Mouse (Mus musculus) hindbrain, embryonic 12.5 days (tissue): ENCODE results near the gene Dnase1l3. TPM values are rescaled to one million over a fixed set of nuclear protein-coding genes. Genes with fewer than 3 reads are reported as not detected.

Source experiments
- ATAC-seq: fragments of 200-750 bp; cut with Nextera tagmentation; 2 replicates; pipeline ENCODE4 v1.8.0; 2017; ENCODE audit warnings: moderate TSS enrichment; ENCODE audit not compliant: low FRiP score
- H3K27ac ChIP-seq: fragments of 300-500 bp; sonication (generic); 2 replicates; pipeline ENCODE4 v1.5.1; 2016; ENCODE audit warnings: mild to moderate bottlenecking
- H3K27me3 ChIP-seq: fragments of 300-500 bp; sonication (generic); 2 replicates; pipeline ENCODE4 v1.6.1; 2016; ENCODE audit warnings: mild to moderate bottlenecking
- H3K36me3 ChIP-seq: fragments of 300-500 bp; sonication (generic); 2 replicates; pipeline ENCODE4 v1.6.1; 2016; ENCODE audit warnings: mild to moderate bottlenecking
- H3K4me1 ChIP-seq: fragments of 300-500 bp; sonication (generic); 2 replicates; pipeline ENCODE4 v1.6.1; 2016
- H3K4me2 ChIP-seq: fragments of 300-500 bp; sonication (generic); replicated peaks from 2 replicates; pipeline ENCODE4 v1.6.1; 2016; ENCODE audit warnings: mild to moderate bottlenecking
- H3K4me3 ChIP-seq: fragments of 300-500 bp; sonication (generic); 2 replicates; pipeline ENCODE4 v1.5.1; 2016; ENCODE audit warnings: mild to moderate bottlenecking
- H3K9ac ChIP-seq: fragments of 300-500 bp; sonication (generic); 2 replicates; pipeline ENCODE4 v1.6.1; 2016; ENCODE audit warnings: mild to moderate bottlenecking, moderate library complexity
- H3K9me3 ChIP-seq: fragments of 300-500 bp; sonication (generic); replicated peaks from 2 replicates; pipeline ENCODE4 v1.6.1; 2016; ENCODE audit warnings: mild to moderate bottlenecking
- WGBS: fragments of 180-500 bp; shearing (Covaris S2); methylation state at CpG from one replicate; pipeline ENCODE4 v1.1.7; 2016; 5-methylcytosine and 5-hydroxymethylcytosine counted together
- polyA plus RNA-seq: library from polyadenylated mRNA; unstranded; fragments of >200 nt; fragmentation: Nextera tagmentation; extraction: Ambion mirVana; gene quantifications from 2 replicates; pipeline ENCODE4 v1.2.1, GENCODE M21; 2016

The Dnase1l3 gene
- 0.08 TPM in 1 of 2 replicates, not detected in the other for polyA plus RNA-seq

DNA sequence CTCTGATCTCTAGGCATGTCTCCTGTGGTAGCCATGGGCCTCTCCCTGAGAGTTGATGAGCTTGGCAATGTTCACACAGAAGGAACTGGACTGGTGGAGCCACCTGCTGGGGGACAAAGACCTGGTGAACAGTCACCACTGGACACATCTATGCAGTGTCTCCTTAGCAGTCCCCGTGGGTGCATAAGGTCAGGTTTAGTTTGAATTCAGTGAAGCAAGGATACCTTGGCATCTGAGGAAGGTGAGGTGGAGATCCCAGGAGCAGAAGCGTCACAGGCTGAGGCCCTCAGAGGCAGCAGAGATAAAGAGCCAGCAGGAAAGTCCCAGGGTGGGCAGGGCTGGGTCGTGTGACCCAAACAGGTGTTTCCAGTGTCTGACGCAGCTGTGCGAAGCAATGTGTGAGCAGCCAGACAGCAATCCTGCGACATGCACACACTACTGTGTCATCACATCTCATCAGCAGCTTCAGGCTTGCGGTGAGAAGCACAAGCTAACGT lies at the start of gene Dnase1l3:
Gene Dnase1l3, minus strand, starts transcription at position 303 of the 497 bp plus-strand sequence.
- Histone ChIP-seq H3K9me3 (no peaks in the 10 kb centered on the region), H3K27me3 (peaks cover 10% of the 10 kb centered on the region), H3K27ac (no peak within 1 kb of the TSS), H3K4me1 (no peaks in the 10 kb centered on the region), H3K4me2 (no peak within 1 kb of the TSS), H3K9ac (no peak within 1 kb of the TSS), H3K36me3 (no peaks in the 10 kb centered on the region), H3K4me3 (no peak within 1 kb of the TSS)
- WGBS: 75% methylated on average over 8 of the region's 8 CpGs
- ATAC-seq: no peak

DNA sequence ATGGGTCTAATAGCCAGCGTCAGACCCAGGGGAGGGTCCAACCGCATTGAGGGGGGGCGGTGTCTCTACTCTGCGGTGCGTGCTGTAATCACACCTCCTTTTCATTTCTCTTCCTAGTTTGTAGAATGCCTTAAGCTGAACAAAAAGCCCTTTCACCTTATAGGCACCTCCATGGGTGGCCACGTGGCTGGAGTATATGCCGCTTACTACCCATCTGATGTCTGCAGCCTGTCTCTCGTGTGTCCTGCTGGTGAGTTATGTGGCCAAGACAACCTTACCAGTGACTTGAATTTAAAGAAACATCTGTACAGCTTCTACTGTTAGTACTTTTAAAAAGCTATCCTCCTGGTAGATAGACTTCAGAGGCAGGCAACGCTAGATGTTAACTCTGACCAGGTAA lies 48.2 kb upstream of the Dnase1l3 start:
- Histone ChIP-seq H3K27ac (no peak overlapping the region), H3K4me3 (no peak overlapping the region), H3K4me1 (no peaks in the 10 kb centered on the region), H3K27me3 (no peaks in the 10 kb centered on the region), H3K4me2 (no peak overlapping the region), H3K9ac (no peak overlapping the region), H3K36me3 (peaks cover 12% of the 10 kb centered on the region), H3K9me3 (no peaks in the 10 kb centered on the region)
- WGBS: 91% methylated on average over 9 of the region's 9 CpGs
- no peak for ATAC-seq

DNA sequence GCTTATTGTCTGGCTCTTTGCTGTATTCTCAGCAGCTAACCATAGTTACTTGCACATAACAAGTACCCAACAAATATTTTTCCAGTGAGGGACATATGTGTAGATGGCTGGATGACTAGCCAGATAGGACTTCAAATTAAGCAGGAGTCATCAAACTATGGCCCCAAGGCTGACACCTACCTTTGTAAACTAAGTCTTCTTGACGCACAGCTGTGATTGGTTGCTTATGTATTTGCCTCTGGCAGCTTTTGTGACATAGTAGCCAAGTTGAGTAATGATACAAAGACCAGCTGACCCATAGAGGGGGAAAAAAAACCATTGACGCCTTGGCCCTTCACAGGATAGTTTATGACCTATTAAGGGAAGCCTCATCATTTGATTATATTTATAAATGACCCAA lies 47.7 kb upstream of the Dnase1l3 start:
- H3K27me3 ChIP-seq: no peaks in the 10 kb centered on the region
- no peak overlapping the region for H3K4me3 ChIP-seq
- H3K36me3 ChIP-seq: peaks cover 10% of the 10 kb centered on the region
- no peak overlapping the region for H3K9ac ChIP-seq
- H3K27ac ChIP-seq: no peak overlapping the region
- no peaks in the 10 kb centered on the region for H3K9me3 ChIP-seq
- 81% methylated on average over 2 of the region's 2 CpGs for WGBS
- H3K4me1 ChIP-seq: no peaks in the 10 kb centered on the region
- no peak for ATAC-seq
- H3K4me2 ChIP-seq: no peak overlapping the region

DNA sequence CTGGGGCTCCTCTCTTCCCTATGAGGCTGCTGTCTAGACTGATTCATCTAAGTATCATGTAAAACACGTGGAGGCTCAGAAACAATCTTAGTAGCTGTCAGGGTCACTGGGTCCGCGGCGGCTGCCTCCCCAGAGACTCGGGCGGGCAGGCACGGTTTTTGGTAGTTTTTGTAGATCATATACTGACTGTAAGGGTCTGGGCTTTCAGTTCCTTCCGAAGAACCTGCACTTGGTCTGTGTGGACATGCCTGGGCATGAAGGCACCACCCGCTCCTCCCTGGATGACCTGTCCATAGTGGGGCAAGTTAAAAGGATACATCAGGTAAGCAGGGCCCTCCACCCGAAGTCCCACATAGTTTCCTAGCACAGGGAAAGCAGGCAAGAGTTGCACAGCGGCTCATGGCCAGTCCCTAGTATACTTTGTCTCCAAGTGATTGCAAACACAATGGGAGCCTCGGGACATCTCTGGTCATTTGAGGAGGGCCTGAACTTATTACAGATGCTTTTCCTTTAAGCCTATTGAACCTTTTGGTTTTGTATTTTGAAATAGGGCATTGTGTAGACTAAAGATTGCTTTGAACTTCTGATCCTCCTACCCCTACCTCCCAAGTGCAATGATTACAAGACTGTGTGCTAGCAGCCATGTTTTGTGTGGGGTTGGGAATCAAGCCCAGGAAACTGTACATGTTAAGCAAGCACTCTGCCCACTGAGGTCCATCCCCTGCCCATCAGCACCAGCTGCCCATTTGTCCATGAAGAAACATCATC lies 46.7 kb upstream of the Dnase1l3 start:
- Histone ChIP-seq H3K4me3 (no peak overlapping the region), H3K27ac (no peak overlapping the region)
- 84% methylated on average over 12 of the region's 12 CpGs for WGBS

DNA sequence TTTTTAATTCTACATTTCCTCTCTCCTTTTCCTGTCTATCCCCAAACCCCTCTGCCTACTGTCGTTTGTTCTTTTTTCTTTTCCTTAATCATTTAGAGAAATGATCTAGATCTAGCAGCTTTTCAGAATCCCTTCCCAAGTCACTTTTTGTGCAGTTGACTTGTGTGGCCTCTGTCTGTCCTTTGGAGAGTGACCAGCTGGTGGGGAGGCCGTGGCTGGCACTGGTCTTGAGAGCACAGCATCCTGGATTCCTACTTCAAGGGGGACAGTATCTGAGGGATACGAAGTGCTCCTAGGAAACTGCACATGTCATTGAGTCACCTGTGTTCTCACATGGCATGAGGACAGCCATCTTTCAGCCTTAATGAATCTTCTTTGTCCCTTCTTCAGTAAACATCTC lies 45.8 kb upstream of the Dnase1l3 start:
- WGBS: 85% methylated on average over 3 of the region's 3 CpGs

More for the DNA sequence above, 46.7 kb upstream of the Dnase1l3 start:
- Histone ChIP-seq H3K4me1 (no peaks in the 10 kb centered on the region), H3K9me3 (no peaks in the 10 kb centered on the region), H3K27me3 (no peaks in the 10 kb centered on the region), H3K4me2 (no peak overlapping the region), H3K36me3 (peaks cover 3% of the 10 kb centered on the region; the same call in 1 of the 2 replicates), H3K9ac (no peak overlapping the region)
- no peak for ATAC-seq

DNA sequence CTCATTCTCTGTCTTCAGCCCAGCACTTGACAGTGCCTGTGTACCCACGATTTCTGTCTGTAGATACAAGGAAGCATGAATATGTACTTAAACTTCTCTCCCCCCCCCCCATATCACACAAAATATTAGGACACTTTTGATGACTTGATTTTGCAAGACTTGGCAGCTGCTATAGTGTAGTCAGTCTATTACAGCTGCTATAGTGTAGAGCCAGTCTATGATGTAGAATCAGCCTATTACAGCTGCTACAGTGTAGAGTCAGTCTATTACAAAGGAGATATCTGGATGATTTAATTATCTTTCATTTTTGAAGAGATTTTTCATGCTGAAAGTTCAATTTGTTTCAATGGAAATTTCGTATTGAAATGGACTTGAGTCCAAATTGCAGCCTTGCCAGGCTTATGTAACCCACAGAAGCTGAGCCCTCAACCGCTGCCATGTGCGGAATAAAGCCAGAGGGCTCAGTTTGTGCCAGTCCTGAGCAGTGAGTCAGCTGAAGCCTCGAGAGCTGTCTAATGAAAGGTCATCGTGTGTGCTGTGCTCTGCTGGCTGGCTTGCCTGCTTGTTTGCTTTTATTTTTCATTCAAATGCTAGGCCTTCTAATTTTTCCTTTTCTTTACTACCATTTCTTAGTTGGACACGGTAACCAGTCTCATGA lies 44.5 kb upstream of the Dnase1l3 start:
- Histone ChIP-seq H3K27ac (no peak overlapping the region), H3K27me3 (no peaks in the 10 kb centered on the region)
- WGBS: 84% methylated on average over 7 of the region's 7 CpGs

More for the DNA sequence above, 45.8 kb upstream of the Dnase1l3 start:
- H3K4me3 ChIP-seq: no peak overlapping the region
- no peak overlapping the region for H3K4me2 ChIP-seq
- no peaks in the 10 kb centered on the region for H3K9me3 ChIP-seq
- no peaks in the 10 kb centered on the region for H3K4me1 ChIP-seq
- H3K9ac ChIP-seq: no peak overlapping the region
- H3K27me3 ChIP-seq: no peaks in the 10 kb centered on the region
- ATAC-seq: no peak
- H3K27ac ChIP-seq: no peak overlapping the region
- H3K36me3 ChIP-seq: no peaks in the 10 kb centered on the region

DNA sequence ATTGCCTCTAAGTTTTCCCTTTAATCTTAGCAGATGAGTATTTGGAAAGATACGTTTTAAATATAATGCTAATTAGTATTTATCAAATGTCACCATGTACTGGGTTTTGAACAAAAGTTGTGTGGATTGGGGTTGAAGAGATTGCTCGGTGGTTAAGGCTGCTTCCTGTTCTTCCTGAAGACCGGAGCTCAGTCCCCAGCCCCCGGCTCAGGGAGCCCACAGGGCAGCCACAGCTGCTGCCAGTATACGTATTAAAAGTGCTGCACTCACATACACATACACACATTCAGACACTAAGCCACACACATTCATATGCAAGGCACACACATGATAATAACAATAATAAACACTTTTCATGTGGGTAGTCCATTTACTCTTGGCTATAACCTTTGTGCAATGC lies 43.8 kb upstream of the Dnase1l3 start:
- H3K9me3 ChIP-seq: no peaks in the 10 kb centered on the region
- H3K27me3 ChIP-seq: no peaks in the 10 kb centered on the region
- no peak for ATAC-seq
- H3K4me2 ChIP-seq: no peak overlapping the region
- H3K4me3 ChIP-seq: no peak overlapping the region
- H3K9ac ChIP-seq: no peak overlapping the region
- H3K27ac ChIP-seq: no peak overlapping the region
- 81% methylated on average over 5 of the region's 5 CpGs for WGBS
- no peaks in the 10 kb centered on the region for H3K4me1 ChIP-seq
- no peaks in the 10 kb centered on the region for H3K36me3 ChIP-seq

More for the DNA sequence above, 44.5 kb upstream of the Dnase1l3 start:
- H3K4me2 ChIP-seq: no peak overlapping the region
- no peak overlapping the region for H3K4me3 ChIP-seq
- H3K4me1 ChIP-seq: no peaks in the 10 kb centered on the region
- H3K9me3 ChIP-seq: no peaks in the 10 kb centered on the region
- no peaks in the 10 kb centered on the region for H3K36me3 ChIP-seq
- no peak overlapping the region for H3K9ac ChIP-seq
- ATAC-seq: no peak

DNA sequence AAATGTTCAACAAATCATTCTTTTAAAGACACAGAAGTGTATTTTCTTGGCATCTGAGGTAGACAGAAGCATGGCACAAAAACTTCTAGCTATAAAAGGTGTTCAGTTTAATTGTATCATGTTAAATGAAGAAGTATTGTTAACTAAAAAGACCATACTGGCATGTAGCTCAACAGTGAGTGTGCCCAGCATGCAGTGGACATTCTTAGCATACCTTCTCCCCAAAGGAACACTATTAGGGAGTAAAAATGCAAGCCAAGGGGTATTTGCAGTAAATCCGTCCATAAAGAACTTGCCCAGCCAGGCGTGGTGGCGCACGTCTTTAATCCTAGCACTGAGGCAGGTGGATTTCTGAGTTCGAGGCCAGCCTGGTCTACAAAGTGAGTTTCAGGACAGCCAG lies 42.0 kb upstream of the Dnase1l3 start:
- Histone ChIP-seq H3K36me3 (no peaks in the 10 kb centered on the region), H3K27ac (no peak overlapping the region), H3K27me3 (no peaks in the 10 kb centered on the region), H3K4me2 (no peak overlapping the region), H3K9me3 (no peaks in the 10 kb centered on the region), H3K4me1 (no peaks in the 10 kb centered on the region), H3K4me3 (no peak overlapping the region), H3K9ac (no peak overlapping the region)
- WGBS: 79% methylated on average over 5 of the region's 5 CpGs
- no peak for ATAC-seq

DNA sequence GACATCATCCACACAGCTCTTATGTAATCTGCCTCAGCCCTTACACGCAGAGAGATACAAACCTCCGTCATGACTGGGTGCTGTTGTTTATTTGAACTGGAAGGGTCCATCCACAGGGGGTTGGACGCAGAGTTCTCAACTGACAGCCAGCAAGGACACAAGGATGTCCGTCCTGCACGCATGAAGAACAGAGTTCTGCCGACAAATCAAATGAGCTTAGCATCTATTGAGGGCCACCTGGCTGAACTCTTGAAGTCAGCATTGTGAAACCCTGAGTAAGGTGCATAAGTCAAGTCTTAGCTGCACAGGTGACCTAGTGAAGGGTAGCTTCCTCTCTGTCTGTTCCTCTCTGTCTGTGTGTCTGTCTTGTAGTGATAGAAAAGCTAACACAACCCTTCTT lies 41.6 kb upstream of the Dnase1l3 start:
- WGBS: 88% methylated on average over 6 of the region's 6 CpGs
- no peak for ATAC-seq
- no peaks in the 10 kb centered on the region for H3K4me1 ChIP-seq

DNA sequence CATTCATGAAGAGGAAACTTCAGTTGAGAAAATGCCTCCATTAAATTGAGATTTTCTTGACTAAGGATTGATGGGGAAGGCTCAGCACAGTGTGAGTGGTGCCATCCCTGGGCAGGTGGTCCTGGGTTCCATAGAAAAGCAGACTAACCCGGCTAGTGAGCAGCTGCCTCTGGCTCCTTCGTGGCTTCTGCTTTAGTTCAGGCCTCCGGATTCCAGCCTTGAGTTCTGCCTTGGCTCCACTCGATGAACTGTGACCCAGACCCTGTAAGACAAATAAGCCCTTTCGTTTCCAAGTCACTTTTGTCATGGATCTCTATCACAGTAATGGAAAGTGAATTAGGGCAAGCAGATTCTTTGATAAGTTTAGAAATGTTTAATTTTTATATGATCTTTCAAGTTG lies 40.2 kb upstream of the Dnase1l3 start:
- no peak overlapping the region for H3K27ac ChIP-seq
- no peak overlapping the region for H3K4me3 ChIP-seq
- no peak for ATAC-seq
- no peak overlapping the region for H3K9ac ChIP-seq
- no peaks in the 10 kb centered on the region for H3K27me3 ChIP-seq
- H3K36me3 ChIP-seq: no peaks in the 10 kb centered on the region
- no peaks in the 10 kb centered on the region for H3K4me1 ChIP-seq
- no peak overlapping the region for H3K4me2 ChIP-seq
- H3K9me3 ChIP-seq: no peaks in the 10 kb centered on the region
- WGBS: 70% methylated on average over 5 of the region's 5 CpGs

More for the DNA sequence above, 41.6 kb upstream of the Dnase1l3 start:
- no peak overlapping the region for H3K4me2 ChIP-seq
- no peak overlapping the region for H3K27ac ChIP-seq
- H3K27me3 ChIP-seq: no peaks in the 10 kb centered on the region
- H3K36me3 ChIP-seq: no peaks in the 10 kb centered on the region
- H3K4me3 ChIP-seq: no peak overlapping the region
- no peak overlapping the region for H3K9ac ChIP-seq
- no peaks in the 10 kb centered on the region for H3K9me3 ChIP-seq

DNA sequence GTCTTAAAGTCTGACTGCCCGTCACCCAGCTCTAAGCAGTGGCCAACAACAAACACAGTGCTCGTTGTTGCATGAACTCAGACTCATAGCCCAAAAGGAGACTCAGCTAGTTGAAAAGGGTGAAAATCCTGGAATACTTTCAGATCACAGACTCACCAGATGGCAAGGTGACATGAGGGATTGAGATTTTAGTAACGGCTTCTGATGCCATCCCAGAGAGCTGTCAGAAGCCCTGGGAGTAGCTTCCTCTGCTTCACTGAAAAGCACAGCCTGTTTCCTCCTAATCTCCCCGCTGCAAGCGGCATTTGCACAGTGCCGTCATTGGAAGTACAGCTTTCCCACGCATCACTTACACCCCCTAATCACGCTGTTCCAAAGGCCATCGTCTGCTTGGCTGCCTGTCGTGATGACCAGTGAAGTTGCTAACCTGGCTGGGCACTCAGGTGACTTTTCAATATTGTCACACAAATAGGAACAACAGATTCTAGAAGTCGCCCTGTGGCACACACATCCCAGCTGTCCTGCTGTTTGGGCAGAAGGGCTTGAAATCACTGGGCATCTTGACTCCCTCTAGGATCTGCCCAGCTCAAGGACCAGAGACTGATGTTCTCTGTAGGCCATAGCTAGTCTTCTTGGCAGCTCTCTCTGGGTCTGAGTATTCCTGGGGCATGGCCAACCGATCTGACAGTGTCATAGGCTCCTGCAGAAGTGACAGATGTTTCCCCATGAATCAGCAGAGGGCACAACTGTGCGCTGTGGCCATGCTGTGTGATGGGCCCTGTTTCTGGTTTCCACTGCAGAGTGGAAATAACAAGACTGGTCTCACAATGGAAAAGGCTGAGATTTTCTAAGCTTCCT lies 37.9 kb upstream of the Dnase1l3 start:
- WGBS: 74% methylated on average over 13 of the region's 13 CpGs
- no peak for ATAC-seq

DNA sequence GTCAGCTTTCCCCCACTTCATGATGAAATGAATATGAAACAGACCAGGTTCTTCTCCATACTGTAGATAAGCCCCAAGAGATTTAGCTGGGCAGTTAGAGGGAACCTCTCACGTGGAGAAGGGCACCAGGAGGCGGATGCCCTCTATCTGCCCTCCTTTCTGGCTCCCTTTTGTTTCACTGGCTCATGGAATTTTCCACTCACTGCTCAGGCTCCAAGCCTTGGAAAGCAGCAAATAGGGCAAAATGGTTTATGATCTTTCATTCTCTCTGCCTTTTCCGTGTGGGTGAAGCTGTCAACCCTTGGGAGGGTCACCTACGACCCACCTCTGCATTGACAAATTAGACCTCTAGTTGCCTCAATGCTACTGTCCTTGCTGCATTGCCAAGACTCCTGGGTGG lies 36.2 kb upstream of the Dnase1l3 start:
- Histone ChIP-seq H3K27ac (no peak overlapping the region), H3K4me3 (no peak overlapping the region), H3K9ac (no peak overlapping the region), H3K36me3 (no peaks in the 10 kb centered on the region), H3K27me3 (no peaks in the 10 kb centered on the region), H3K9me3 (no peaks in the 10 kb centered on the region), H3K4me1 (no peaks in the 10 kb centered on the region), H3K4me2 (no peak overlapping the region)
- WGBS: 40% methylated on average over 4 of the region's 4 CpGs
- no peak for ATAC-seq

More for the DNA sequence above, 37.9 kb upstream of the Dnase1l3 start:
- Histone ChIP-seq H3K9ac (no peak overlapping the region), H3K27me3 (no peaks in the 10 kb centered on the region), H3K4me2 (no peak overlapping the region), H3K4me1 (no peaks in the 10 kb centered on the region), H3K4me3 (no peak overlapping the region), H3K9me3 (no peaks in the 10 kb centered on the region), H3K36me3 (no peaks in the 10 kb centered on the region), H3K27ac (no peak overlapping the region)
